Mouse (Mus musculus) embryonic facial prominence, embryonic 13.5 days (tissue): ENCODE results near the gene Kdm8. TPM values are rescaled to one million over a fixed set of nuclear protein-coding genes. Genes with fewer than 3 reads are reported as not detected.

Experiments used
- ATAC-seq: fragments of 200-750 bp; cut with Nextera tagmentation; 2 replicates; pipeline ENCODE4 v1.8.0; 2017; ENCODE audit warnings: low read depth; ENCODE audit not compliant: insufficient number of reproducible peaks, insufficient read depth, low FRiP score, low TSS enrichment
- H3K27ac ChIP-seq: fragments of 300-500 bp; sonication (generic); 2 replicates; pipeline ENCODE4 v1.5.1; 2015; ENCODE audit warnings: moderate library complexity, mild to moderate bottlenecking, inconsistent platforms
- H3K27me3 ChIP-seq: fragments of 300-500 bp; sonication (generic); 2 replicates; pipeline ENCODE4 v1.6.1; 2015; ENCODE audit warnings: mild to moderate bottlenecking, inconsistent platforms
- H3K36me3 ChIP-seq: fragments of 300-500 bp; sonication (generic); 2 replicates; pipeline ENCODE4 v1.6.1; 2015; ENCODE audit warnings: mild to moderate bottlenecking, inconsistent platforms
- H3K4me1 ChIP-seq: fragments of 300-500 bp; sonication (generic); 2 replicates; pipeline ENCODE4 v1.6.1; 2015; ENCODE audit warnings: inconsistent platforms
- H3K4me2 ChIP-seq: fragments of 300-500 bp; sonication (generic); 2 replicates; pipeline ENCODE4 v1.6.1; 2015; ENCODE audit warnings: moderate library complexity, mild to moderate bottlenecking, inconsistent platforms
- H3K4me3 ChIP-seq: fragments of 300-500 bp; sonication (generic); 2 replicates; pipeline ENCODE4 v1.5.1; 2015; ENCODE audit warnings: mild to moderate bottlenecking, inconsistent platforms
- H3K9ac ChIP-seq: fragments of 300-500 bp; sonication (generic); 2 replicates; pipeline ENCODE4 v1.6.1; 2015; ENCODE audit warnings: mild to moderate bottlenecking, inconsistent platforms
- H3K9me3 ChIP-seq: fragments of 300-500 bp; sonication (generic); 2 replicates; pipeline ENCODE4 v1.6.1; 2016; ENCODE audit warnings: inconsistent platforms
- WGBS: fragments of 180-500 bp; shearing (Covaris S2); methylation state at CpG from one replicate; pipeline ENCODE4 v1.1.7; 2015; ENCODE audit warnings: mixed read lengths; 5-methylcytosine and 5-hydroxymethylcytosine counted together
- polyA plus RNA-seq: library from polyadenylated mRNA; unstranded; fragments of >200 nt; fragmentation: Nextera tagmentation; extraction: Ambion mirVana; gene quantifications from 2 replicates; pipeline ENCODE4 v1.2.1, GENCODE M21; 2015

The Kdm8 gene
- polyA plus RNA-seq, 1 experiment from 2014 or later = 10.0 TPM

DNA sequence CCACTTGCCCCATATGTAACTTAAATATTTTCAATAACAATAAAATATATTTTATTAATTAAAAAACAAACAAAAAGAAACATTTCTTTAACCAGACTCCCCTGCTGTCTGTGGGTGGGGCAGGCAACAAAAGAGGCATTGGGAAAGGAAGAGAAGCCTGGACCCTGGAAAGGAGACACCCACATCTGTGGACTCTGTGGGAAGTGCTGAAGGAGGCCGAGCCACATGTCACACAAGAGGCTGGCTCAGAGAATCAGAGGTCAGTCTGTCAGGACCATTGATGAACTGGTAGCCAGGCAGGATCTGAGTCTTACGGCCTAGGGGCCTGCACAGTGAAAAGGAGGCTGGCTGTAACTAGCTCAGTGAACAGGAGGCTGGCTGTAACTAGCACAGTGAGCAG is 17.7 kb downstream of the Kdm8 start:
- peaks cover 9% of the 10 kb centered on the region for H3K4me1 ChIP-seq
- no peak overlapping the region for H3K4me2 ChIP-seq
- no peaks in the 10 kb centered on the region for H3K9me3 ChIP-seq
- H3K9ac ChIP-seq = peak overlapping the region; percentile 36; the same call in 1 of the 2 replicates
- ATAC-seq = no peak
- WGBS = 32% methylated on average over 2 of the region's 2 CpGs
- H3K27ac ChIP-seq = no peak overlapping the region
- peaks cover 33% of the 10 kb centered on the region for H3K36me3 ChIP-seq
- H3K4me3 ChIP-seq = no peak overlapping the region
- no peaks in the 10 kb centered on the region for H3K27me3 ChIP-seq

DNA sequence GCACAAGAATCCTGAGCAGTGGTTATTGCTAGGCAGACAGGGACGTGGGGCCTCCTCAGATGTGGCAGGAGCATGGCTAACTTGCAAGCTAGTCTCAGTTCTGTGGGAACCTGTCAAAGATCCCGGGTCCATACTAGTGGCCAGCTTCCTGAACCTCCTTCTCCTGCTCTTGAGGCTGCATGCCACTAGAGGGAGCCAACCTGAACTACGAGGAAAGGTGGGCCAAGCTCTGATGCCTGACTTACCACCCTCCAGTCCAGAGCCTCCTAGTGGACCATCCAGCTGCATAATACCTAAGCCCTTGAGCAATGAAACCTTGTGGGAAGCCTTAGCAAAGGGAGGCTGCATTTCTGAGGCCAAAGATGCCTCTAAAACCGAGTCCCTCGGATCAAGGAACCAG is 25.5 kb downstream of the Kdm8 start:
- H3K27ac ChIP-seq = no peak overlapping the region
- H3K36me3 ChIP-seq = peaks cover 64% of the 10 kb centered on the region
- no peaks in the 10 kb centered on the region for H3K9me3 ChIP-seq
- H3K4me2 ChIP-seq = no peak overlapping the region
- H3K4me3 ChIP-seq = no peak overlapping the region
- H3K9ac ChIP-seq = no peak overlapping the region
- no peaks in the 10 kb centered on the region for H3K27me3 ChIP-seq
- ATAC-seq = no peak
- peaks cover 24% of the 10 kb centered on the region for H3K4me1 ChIP-seq
- 24% methylated on average over 5 of the region's 5 CpGs for WGBS

GRCm38 (mm10) chr7:125470901-125471300 is 26.4 kb downstream of the Kdm8 start:
- H3K27me3 ChIP-seq = no peaks in the 10 kb centered on the region

DNA sequence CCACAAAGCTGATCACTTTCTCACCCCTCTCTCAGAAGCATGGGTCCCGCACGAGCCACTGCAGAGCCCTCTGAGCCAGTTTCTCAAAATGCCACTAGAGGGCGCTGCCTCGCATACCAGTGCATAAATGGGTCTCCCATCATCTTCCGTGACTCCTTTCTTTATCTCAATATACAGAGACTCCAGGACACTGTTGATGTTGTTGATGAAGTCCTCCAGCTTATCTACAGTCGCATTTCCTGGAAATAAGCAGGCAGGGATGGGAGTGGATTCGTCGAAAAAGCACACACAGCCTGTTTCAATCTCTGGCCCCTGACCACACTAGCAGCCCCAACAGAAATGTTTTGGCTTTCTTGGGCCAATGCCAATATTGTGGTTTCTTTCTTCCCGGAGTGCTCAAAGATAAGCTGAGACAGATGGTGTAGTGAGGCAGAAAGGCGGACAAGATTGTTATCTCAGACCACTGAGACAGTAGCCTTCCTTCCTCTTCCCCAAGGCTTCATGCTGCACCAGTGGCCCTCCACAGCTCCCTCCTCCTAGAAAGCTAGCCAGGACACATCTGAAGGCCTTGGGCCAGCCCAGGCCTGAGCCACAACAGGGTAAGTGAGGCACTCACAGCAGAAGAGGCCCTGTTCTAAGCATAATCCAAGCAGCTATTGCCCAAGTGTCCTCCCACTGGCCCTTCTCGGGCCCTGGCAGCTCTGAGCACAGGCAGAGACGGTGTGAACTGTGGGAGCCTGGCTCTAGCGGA is 27.7 kb downstream of the Kdm8 start:
- peak overlapping the region; percentile 33; the same call in 1 of the 2 replicates for H3K9ac ChIP-seq

More at GRCm38 (mm10) chr7:125470901-125471300, 26.4 kb downstream of the Kdm8 start:
- no peak overlapping the region for H3K4me2 ChIP-seq
- H3K9me3 ChIP-seq = no peaks in the 10 kb centered on the region
- peaks cover 60% of the 10 kb centered on the region for H3K36me3 ChIP-seq
- no peak for ATAC-seq
- 90% methylated on average over 4 of the region's 4 CpGs for WGBS
- no peak overlapping the region for H3K27ac ChIP-seq
- H3K4me3 ChIP-seq = no peak overlapping the region
- H3K4me1 ChIP-seq = peaks cover 32% of the 10 kb centered on the region
- H3K9ac ChIP-seq = no peak overlapping the region

DNA sequence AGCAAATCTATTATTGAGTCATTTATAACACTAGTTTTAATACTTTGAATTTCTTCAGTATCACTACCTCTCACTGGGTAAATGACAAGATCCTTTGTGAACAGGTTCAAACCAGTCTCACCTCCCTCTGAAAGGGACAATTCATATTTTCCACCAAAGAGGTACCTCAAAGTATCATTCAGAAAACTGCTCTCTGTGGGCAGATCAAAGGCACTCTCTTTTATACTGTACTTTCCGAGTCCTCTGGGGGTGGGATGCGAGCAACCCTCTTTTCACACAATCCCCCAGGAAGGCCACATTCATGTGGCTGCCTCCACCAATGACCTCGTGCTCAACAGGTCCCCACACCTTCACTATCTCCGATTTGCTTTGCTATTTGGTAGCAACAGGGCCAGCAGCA is 30.1 kb downstream of the Kdm8 start:
- no peak overlapping the region for H3K9ac ChIP-seq
- H3K4me3 ChIP-seq = no peak overlapping the region
- 79% methylated on average over 4 of the region's 4 CpGs for WGBS
- peaks cover 33% of the 10 kb centered on the region for H3K36me3 ChIP-seq
- no peak overlapping the region for H3K27ac ChIP-seq
- H3K4me2 ChIP-seq = no peak overlapping the region
- no peaks in the 10 kb centered on the region for H3K27me3 ChIP-seq
- H3K9me3 ChIP-seq = no peaks in the 10 kb centered on the region
- peaks cover 43% of the 10 kb centered on the region for H3K4me1 ChIP-seq
- ATAC-seq = no peak

More for the DNA sequence above, 27.7 kb downstream of the Kdm8 start:
- H3K4me3 ChIP-seq = no peak overlapping the region
- H3K36me3 ChIP-seq = peaks cover 48% of the 10 kb centered on the region
- peak; percentile 45 for ATAC-seq
- H3K4me2 ChIP-seq = peak overlapping the region; percentile 14
- H3K4me1 ChIP-seq = peaks cover 43% of the 10 kb centered on the region
- H3K27me3 ChIP-seq = no peaks in the 10 kb centered on the region
- peak overlapping the region; percentile 93 for H3K27ac ChIP-seq
- 21% methylated on average over 13 of the region's 13 CpGs for WGBS
- no peaks in the 10 kb centered on the region for H3K9me3 ChIP-seq

- H3K4me2 ChIP-seq = no peak overlapping the region
- H3K36me3 ChIP-seq = peaks cover 34% of the 10 kb centered on the region
- H3K4me3 ChIP-seq = no peak overlapping the region
- H3K9me3 ChIP-seq = no peaks in the 10 kb centered on the region
- H3K9ac ChIP-seq = peak overlapping the region; percentile 40; the same call in 1 of the 2 replicates
- peaks cover 43% of the 10 kb centered on the region for H3K4me1 ChIP-seq
- H3K27ac ChIP-seq = peak overlapping the region; percentile 8; the same call in 1 of the 2 replicates
- no peak for ATAC-seq
- no peaks in the 10 kb centered on the region for H3K27me3 ChIP-seq
- 52% methylated on average over 11 of the region's 11 CpGs for WGBS
Measured at GRCm38 (mm10) chr7:125475601-125476251, 31.2 kb downstream of the Kdm8 start.

DNA sequence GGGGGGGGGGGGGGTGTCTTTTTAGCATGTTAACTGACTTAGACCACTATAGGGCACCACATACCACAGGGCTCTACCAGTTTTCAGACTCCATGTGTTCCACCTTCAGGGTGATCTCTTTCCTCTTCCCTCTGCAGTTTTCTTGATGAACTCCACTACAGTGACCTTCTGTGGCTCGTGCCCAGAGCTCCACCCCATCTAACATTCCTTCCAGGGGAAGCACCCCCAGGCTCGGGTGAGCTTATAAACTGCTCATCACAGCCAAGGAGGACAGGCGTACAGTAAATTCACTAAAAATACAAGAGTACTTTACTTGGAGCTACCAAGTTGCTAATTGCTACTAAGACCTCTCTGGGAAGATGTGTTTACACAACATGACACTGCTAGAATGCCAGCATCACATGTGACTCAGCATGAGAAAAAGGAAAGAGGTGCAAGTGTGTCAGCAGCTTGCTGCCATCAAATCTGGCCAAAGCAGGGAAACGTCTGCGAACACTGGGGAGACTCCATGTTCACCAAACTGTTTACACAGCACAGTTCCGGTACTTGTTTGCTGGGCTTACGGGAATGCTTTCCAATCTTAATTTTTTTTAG is 34.0 kb downstream of the Kdm8 start:
- Histone ChIP-seq H3K27ac (no peak overlapping the region), H3K4me3 (no peak overlapping the region), H3K27me3 (no peaks in the 10 kb centered on the region), H3K4me2 (no peak overlapping the region), H3K36me3 (peaks cover 46% of the 10 kb centered on the region), H3K9me3 (no peaks in the 10 kb centered on the region), H3K4me1 (peaks cover 21% of the 10 kb centered on the region), H3K9ac (no peak overlapping the region)
- 79% methylated on average over 7 of the region's 7 CpGs for WGBS
- ATAC-seq = no peak

DNA sequence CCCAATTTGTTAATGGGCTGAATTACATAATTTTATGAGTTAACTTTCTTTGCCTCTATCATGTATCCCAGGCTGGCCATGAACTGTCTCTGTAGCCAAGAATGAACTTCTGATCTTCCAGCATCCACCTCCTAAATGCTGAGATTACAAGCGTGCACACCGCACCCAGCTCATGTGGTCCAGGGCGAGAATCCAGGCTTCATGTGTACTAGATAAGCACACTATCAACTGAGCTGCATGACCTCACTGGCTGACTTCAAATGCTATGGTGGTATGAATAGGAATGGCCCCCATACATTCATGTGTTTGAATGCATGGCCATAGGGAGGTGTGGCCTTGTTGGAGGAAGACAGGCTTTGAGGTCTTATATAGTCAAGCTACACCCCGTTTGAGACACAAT is 36.0 kb downstream of the Kdm8 start:
- no peak for ATAC-seq
- H3K9me3 ChIP-seq = no peaks in the 10 kb centered on the region
- 92% methylated on average over 4 of the region's 4 CpGs for WGBS

GRCm38 (mm10) chr7:125482339-125482738 is 37.9 kb downstream of the Kdm8 start:
- no peak for ATAC-seq
- Histone ChIP-seq H3K36me3 (peaks cover 70% of the 10 kb centered on the region), H3K4me2 (no peak overlapping the region)

More for the DNA sequence above, 36.0 kb downstream of the Kdm8 start:
- Histone ChIP-seq H3K4me3 (no peak overlapping the region), H3K36me3 (peaks cover 56% of the 10 kb centered on the region), H3K27ac (no peak overlapping the region), H3K27me3 (no peaks in the 10 kb centered on the region), H3K4me1 (peaks cover 15% of the 10 kb centered on the region), H3K4me2 (no peak overlapping the region), H3K9ac (no peak overlapping the region)

DNA sequence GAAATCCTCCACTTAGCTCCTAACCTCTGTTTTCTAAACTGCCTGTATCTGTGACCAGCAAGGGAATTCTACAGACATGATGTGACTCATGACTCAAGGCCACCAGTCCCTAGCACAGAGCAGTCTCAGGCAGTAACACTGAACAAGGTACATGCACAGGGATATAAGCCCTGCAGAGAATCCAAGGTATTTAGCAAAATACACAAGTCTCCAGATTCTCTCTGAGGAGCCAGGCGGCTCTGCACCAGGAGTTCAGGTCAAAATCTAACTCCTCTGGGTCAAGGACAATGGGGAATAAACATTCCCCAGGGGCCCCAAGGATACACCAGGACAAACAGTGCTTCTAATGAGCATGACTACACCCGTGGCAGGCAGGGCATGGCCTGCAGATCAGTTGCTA is 38.4 kb downstream of the Kdm8 start:
- WGBS = 50% methylated on average over 2 of the region's 2 CpGs
- H3K27me3 ChIP-seq = no peaks in the 10 kb centered on the region
- H3K36me3 ChIP-seq = peaks cover 65% of the 10 kb centered on the region
- no peak overlapping the region for H3K4me2 ChIP-seq
- H3K4me3 ChIP-seq = no peak overlapping the region
- no peak for ATAC-seq
- H3K27ac ChIP-seq = no peak overlapping the region
- H3K9ac ChIP-seq = no peak overlapping the region
- no peaks in the 10 kb centered on the region for H3K4me1 ChIP-seq
- H3K9me3 ChIP-seq = no peaks in the 10 kb centered on the region

More at GRCm38 (mm10) chr7:125482339-125482738, 37.9 kb downstream of the Kdm8 start:
- Histone ChIP-seq H3K27ac (no peak overlapping the region), H3K4me3 (no peak overlapping the region), H3K4me1 (no peaks in the 10 kb centered on the region), H3K9me3 (no peaks in the 10 kb centered on the region), H3K27me3 (no peaks in the 10 kb centered on the region), H3K9ac (no peak overlapping the region)
- WGBS = 78% methylated on average over 3 of the region's 3 CpGs

DNA sequence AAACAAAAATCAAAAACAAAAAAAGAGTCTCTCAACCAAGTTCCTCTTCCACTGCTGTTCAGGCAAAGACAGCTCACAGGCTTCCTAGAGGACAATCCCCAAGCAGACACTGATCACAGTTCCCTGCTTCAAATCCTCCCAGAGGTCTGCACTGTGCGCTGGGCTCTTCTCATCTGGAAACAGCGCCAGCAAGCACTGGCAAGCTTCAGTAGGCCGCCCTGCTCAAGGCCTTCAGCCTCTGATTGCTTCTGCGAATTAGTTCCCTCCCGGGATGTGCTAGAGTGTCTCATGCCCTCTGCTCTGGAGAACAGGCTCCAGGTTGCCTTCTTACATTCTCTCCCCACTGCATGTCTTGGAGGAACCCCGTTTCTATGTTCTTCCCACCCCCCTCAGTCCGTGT is 40.3 kb downstream of the Kdm8 start:
- Histone ChIP-seq H3K27me3 (no peaks in the 10 kb centered on the region), H3K36me3 (peaks cover 62% of the 10 kb centered on the region), H3K9ac (no peak overlapping the region), H3K4me2 (no peak overlapping the region), H3K4me1 (peaks cover 3% of the 10 kb centered on the region; the same call in 1 of the 2 replicates), H3K9me3 (no peaks in the 10 kb centered on the region), H3K4me3 (no peak overlapping the region), H3K27ac (no peak overlapping the region)
- no peak for ATAC-seq
- 89% methylated on average over 7 of the region's 7 CpGs for WGBS
